Mouse (Mus musculus) adrenal gland, postnatal 14 days (tissue): ENCODE data around the gene Aste1. TPM values are rescaled to one million over a fixed set of nuclear protein-coding genes. Genes with fewer than 3 reads are reported as not detected.

ENCODE experiments used
- DNase-seq: peaks from one replicate; pipeline ENCODE4 v3.0.0; 2021; ENCODE audit warnings: mixed read lengths
- long read RNA-seq, 2 experiments: library from polyadenylated mRNA; stranded (forward); transcript quantifications; one replicate each; pipeline ENCODE4 v2.0.0; 2021
- total RNA-seq: library from RNA; stranded (reverse); gene quantifications from 2 replicates; pipeline ENCODE4 v1.2.3, GENCODE M21; 2021

The Aste1 gene
- total RNA-seq: 12.4 and 12.7 TPM in 2 replicates
- long read RNA-seq, experiment 1, partial matches to known transcripts: 0 of 8 reads
- long read RNA-seq, experiment 1, other reads (novel, unspliced or antisense): 5 of 8 reads
- long read RNA-seq, experiment 2, partial matches to known transcripts: 2 of 9 reads
- long read RNA-seq, experiment 2, other reads (novel, unspliced or antisense): 6 of 9 reads

DNA sequence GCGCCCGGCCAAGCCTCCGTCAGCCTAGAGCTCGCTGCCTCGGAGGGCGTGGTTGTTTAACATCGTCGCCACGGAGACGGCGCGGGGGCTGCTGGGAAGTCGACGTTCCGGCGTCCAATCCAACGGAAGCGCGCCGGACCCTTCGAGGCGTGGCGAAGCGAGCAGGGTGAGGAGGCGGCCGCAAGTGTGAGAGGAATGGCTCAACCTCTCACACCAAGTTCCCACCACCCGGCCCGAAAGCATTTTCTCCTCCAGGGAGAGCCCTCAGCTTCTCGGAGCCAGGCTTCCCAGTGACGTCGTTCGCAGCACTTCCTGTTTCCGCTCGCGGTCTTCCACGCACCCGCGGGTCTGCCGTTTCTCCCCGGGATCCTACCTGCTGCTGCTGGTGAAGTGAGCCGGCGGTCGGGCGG, at the start of gene Aste1, which contains the start of gene Nek11:
Aste1 (plus strand) TSS at position 175 of the 410 bp plus-strand sequence.
Nek11 (minus strand) TSS at position 307 of the 410 bp plus-strand sequence.
- DNase-seq: peak; percentile 97

DNA sequence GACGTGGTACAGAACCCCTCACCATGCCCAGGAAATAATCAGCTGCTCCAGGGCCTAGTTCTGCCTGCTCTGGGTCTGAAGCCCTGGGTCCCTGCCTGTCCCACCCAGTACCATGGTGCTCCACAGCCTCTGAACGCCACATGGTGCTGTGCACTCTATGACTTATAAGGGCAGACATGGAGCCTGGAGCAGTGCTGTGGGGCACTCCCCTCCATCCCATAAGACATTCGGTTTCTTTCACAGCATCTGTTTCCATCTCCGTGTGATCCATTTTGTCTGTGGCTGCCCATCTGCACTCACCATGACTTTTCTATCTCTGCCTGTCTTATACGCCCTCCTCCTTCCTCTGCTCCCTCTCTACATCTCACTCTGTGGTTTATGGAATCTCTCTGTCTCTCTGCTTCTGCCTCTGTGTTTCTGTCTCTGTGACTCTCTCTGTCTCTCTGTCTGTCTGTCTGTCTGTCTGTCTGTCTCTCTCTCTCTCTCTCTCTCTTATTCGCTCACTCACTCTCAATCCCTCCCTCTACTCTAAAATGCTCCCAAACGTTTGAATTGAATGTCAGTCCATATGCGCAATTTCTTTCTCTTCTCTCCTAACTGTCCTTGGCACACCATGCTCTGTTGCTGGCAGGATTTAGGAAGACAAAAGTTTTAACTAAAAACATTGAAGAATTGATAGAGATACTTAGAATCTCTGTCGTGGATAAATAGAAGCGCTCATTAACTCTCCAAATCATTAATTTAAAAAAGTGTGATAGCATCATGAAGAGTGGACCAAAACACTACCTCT, 46.8 kb upstream of the Aste1 start:
- no peak for DNase-seq

DNA sequence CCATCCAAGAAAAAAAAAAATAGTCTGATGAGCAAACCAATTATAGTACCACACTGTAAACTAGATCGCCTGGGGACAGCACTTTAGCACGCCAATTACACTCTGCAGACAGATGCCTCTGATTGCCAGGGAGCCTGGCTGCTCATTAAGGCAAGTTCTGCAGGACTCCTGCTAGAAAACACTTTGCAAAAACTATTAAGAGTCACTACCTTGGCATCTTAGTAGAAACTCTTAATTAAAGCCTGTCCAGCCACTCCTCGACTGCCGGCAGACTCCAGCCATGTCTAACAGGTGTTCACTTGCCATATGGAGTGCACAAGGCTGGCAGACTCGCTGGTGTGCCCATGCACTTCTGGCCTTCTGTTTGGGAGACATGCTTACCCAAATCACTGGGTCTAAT, 46.2 kb upstream of the Aste1 start:
- DNase-seq: no peak

DNA sequence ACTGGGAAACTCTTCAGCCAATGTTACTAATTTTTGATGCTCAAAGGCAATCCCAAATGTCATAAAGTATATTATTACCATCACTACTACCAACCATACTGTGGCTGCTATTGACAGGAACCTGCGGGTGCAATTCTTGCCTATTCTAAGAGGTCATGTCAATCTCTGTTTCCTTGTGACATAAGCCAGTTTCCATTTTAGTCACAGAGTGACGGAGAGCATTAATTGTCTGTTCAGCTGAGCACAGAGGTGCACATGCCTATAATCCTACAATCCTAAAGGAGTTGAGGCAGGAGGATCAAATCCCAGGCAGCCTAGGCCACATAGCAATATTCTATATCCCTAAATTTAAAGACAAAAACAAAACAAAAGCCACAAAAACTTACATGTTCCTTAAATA, 33.0 kb upstream of the Aste1 start:
- DNase-seq: no peak

DNA sequence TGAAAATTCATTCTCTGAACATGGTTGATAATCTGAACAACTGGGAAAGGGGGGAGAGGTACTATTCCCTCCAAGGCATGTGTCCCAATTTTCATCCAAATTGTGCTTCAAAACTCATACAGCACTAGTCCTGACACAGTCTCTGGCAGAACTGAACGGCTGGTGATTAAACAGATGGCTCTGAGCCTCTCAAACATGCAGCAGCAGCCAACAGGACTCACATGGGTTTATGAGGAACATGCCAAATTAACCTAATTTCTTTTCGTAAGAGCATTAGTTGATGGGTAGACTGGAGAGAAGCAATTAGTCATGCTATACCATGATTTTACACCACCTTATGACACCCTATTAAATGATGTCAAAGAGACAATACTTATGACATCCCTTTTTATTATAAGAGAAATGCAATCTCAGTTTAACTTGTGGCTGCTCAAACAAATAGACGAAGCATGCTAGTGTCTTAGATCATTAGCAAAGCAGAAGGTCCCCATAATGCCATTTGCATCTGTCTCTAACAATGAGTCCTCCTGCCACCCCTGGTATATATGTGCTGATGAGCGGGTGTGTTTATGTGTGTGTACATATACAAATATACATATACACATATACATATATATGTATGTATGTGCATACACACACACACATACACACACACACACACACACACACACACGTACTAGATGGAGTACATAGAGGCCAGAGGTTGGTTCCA, 31.5 kb upstream of the Aste1 start:
- DNase-seq: no peak

DNA sequence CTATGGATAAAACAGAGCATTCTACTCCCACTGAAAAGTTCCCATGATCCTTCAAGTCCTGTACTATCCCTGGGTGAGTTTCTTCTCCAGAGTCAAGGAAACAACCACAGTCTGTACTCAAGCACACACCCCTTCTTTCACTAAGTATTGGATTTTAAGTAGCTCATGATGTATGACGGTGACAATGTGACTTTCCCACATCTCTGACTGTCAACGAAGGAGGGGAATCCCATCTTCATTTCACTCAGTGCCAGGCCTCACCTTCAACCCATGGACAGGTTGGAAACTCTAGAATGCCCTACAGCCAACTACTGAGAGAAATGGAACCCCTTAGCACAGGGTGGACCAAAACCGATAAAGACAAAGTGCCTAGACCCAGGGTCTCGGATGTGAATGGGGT, 29.0 kb upstream of the Aste1 start:
- DNase-seq: no peak

DNA sequence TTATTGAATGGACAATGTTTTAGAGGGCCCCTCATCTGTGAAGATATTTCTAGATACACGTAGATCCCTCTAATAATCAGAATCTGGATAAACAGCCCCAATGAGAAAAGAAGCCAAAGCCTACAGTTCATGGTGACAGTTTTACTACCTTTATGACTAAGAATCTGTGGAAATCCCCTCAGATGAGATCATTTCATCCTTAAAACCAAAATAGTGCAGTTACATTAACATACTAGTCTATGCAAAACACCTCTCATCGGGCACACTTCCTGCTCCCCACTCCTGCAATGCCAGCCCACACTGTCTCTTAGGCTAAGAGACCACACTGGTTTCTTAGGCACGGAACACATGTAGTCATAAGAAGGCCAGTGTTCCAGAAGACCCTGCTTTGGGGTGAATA, 26.6 kb upstream of the Aste1 start:
- no peak for DNase-seq

DNA sequence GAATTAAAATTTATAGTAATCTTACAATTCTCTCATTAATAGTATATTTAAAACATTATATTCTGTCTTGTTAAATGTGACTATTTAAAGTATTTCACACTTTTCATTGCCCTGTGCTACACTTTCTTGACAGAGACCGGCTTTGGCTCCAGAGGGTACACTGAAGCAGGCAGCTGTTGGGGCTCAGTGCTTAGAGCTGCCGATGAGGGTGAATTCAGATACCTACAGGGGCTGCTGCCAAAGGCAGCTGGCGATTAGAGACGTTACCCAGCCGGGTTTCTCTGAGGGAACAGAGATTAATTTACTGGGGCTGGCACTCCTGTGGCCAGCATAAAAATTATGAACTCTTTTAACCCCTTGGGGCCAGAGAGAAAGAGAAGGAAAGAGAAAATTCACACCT, 20.8 kb upstream of the Aste1 start:
- no peak for DNase-seq

DNA sequence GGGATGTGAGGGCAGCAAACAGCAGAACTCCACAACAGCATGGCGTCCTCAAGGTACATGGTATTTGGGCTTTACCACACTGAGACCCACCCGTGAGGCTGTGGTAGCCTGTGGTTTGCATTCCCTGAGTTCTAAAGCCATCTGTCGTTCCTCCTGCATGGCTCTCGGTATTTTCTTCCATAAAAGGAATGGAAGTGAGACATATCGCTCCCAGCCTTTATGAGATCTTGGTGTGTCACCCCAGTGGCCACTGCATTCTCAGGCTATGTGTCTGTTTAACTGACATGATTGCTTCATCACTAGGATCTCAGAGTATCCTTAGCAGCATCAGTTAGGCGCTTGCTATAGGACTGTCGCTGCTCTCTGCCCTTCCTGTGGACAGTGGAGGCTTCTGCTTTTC, 18.8 kb upstream of the Aste1 start:
- DNase-seq: no peak

DNA sequence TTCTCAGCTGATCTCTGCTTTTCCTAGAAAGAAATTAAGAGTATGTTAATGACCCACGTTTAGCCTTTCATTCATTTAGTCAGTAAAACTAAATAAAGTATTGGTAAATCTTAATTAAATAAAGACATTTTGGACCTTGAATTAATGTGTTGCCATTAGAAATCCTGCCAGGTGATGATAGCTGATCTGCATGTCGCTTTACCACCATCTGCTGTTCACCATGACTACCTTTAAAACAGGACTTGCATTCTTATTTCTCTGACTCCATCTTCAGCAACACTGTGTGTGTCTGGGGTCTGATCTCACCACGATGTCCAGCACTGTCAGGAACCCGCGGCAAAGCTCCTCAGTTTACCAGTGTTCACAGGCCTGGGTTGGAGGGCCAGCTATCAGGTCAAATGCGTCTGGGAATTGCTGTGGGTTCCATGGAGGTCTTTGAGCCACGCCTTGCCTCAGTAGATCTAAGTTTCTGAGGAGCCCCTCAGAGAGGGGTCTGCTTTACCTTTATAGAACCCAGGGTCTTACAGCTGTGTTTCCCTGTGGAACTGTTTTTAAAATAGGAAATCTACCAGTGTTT, 18.1 kb upstream of the Aste1 start:
- DNase-seq: no peak

DNA sequence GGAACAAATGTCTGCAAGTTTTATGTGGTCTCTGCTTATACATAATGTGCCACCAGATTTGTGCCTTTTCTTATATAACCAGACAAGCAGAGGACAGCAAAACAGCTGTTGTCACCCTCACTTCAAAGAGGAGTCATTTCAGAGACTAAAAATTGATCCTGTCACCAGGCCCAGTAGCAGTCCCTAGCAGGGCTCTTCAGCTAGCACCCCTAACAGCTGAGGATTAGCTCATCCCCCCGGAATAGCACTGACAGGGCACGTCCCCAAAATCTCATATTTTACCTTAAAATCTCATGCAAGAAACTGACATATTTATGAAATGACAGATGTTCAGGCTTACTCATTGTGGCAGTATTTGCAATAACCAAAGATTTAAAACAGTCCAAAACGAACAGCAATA, 17.6 kb upstream of the Aste1 start:
- no peak for DNase-seq

DNA sequence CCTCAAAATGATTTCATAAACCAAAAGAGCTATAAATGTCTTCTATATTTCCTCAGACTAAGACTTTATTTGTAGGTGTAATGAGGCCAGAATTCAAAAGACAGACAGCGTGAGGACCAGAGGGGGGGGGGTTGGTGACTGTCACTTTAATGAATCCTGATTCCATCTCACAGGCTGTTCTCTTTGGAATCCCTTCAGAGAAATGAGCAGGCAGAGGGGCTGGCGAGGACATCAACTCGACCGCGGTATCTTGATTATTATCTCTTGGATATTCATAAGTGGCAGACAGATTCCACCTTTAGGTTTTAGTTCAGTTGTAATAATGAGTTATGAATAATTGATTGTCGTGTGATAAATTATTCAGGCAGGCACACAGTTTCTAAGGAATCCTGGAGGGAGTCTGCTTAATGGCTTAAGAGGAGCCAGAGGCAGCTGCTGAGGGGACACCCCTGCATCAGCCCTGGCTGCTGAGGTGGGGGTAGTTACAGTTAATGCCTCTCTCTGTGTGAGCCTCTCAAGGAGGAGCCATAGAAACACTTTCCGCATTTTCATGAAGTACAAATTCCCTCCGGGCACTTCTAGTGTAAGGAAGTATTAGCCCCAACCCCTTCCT, 15.6 kb upstream of the Aste1 start:
- DNase-seq: no peak

DNA sequence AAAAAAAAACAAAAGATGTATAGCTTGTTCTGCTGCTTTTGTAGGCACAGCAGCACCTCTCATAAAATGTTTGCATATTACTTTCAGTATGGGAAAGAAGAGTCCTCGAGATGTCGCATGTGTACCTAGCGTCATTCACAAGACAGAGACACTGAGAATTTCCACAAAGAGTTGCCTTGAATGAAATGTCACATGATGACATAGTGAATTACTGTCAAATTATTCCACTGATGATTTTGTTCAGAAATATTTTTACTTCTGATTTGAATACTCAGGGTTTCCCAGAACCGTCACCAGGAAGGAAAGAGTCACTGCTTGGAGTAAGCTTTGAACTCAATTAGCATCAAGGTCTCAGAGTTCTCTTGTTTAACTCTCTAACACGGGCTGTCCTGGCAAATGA, 7.8 kb upstream of the Aste1 start:
- no peak for DNase-seq

DNA sequence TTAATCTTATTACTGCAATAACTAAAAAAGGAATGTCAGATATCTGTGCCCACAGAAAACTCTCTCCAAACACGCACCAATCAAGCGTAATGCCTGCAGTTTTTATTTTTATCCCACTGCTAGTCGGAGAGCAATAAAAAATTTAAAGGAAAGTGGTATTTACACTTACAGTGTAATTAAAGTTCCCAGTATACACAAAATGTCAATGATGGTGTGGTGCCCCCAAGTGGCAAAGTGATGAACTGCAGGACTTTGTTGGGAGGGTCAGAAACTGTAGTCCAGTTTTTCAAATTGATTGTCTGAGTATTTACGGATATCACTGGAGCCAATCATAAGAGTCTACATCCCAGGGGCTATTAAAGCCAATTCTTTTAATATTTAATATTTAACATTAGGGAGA, 5.9 kb upstream of the Aste1 start:
- peak; percentile 79 for DNase-seq

DNA sequence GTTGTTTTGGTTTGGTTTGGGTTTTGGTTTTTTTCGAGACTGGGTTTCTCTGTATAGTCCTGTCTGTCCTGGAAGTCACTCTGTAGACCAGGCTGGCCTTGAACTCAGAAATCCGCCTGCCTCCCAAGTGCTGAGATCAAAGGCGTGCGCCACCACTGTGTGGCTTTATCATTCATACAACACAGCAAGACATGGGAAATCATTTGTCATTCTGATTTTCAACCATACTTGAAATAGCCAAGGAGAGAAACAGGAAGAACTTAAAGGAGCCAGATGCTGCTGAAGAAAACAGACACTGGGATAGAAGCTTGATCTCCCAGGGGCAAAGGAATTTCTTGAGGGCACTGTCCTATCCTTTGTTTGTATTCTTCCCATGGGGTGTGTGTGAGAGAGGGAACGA, 4.6 kb upstream of the Aste1 start:
- DNase-seq: no peak

DNA sequence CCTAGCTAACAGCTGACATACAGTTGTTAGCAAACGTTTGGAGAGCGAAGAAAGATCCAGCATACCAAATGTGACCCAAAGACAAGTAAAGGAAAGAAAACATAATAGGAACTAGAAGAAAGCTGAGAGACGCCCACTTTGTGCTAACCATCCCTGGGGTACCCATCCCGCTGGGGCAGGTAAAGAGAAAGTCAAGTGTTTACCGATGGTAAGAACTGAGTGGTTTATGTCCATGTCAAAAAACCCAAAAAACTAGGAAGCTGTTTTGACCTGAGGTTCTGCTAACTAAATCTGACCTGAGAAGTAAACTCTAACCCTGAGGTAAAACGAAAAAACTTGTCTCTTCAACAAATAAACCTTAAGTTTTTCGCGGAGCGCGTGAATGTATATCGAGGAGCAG, 472 bp upstream of the Aste1 start:
- no peak for DNase-seq

DNA sequence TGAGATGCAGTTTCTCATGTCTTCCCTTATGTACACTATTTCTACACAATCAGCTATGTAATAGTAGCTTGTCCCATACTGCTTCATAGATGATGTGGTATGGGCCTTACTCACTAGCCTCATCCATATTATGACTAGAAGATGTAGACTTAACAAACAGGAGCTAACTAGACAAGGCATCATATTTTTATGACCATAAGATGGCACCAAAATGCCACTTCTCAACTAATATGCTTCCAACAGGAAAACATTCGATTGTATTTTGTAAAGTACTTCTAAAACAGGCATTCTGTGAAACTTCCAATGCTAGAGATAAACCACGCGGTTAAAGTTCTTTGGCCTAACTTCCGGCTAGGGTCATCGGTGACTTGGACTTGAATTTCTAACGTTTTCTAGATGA, 13.4 kb downstream of the Aste1 start:
- DNase-seq: no peak

DNA sequence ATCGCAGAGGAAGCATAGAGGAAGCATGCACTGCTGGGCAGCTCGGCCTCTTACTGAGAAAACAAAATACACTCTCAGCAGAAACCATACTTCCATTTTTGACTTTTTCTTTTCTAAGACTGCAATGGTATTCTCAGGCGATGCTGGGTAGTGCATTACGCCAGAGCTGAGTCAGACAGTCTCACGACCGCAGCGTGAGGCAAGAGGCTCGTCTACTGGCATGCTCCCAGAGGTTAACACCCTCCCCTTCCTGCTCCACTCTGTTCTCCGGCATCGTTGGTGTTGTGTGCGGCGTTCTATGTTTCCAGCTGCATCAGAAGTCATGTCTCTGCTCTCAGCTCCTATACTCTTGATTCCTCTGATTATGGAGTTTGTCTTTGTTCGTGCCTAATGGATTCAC, 63.8 kb downstream of the Aste1 start:
- DNase-seq: peak; percentile 53

DNA sequence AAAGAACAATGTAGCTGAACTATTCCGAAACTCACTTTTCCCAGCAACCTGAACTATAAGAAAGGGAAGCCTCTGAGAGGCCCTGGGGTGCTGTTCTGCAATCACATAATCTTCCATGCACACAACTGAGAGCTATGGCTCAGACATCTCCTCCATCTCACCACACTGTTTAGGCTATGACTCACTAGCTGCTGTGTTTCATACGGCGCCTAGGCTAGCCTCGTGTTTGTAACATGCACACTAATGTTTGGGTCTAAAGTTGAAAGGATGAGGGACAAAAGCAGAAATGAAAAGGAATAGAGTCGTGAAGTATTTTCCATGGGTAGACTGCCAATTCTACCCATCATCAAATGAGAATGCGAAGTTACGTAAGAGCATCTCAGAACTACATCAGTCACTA, 66.3 kb downstream of the Aste1 start:
- DNase-seq: no peak
